Mouse (Mus musculus) neural tube, embryonic 11.5 days (tissue): Measurements from ENCODE around the gene Uhrf1bp1. TPM values are rescaled to one million over a fixed set of nuclear protein-coding genes. Genes with fewer than 3 reads are reported as not detected.

Source experiments
- ATAC-seq: fragments of 200-750 bp; cut with Nextera tagmentation; 2 replicates; pipeline ENCODE4 v1.8.0; 2017; ENCODE audit warnings: moderate number of reproducible peaks, mild to moderate bottlenecking, moderate TSS enrichment, moderate library complexity; ENCODE audit not compliant: insufficient read depth, low FRiP score, low TSS enrichment
- DNase-seq: peaks from one replicate; pipeline ENCODE4 v3.0.0-alpha.2; 2015; ENCODE audit warnings: low spot score
- H3K27ac ChIP-seq: fragments of 300-500 bp; sonication (generic); 2 replicates; pipeline ENCODE4 v1.5.1; 2014; ENCODE audit warnings: low read depth, mild to moderate bottlenecking, low read length
- H3K27me3 ChIP-seq: fragments of 300-500 bp; sonication (generic); 2 replicates; pipeline ENCODE4 v1.6.1; 2014; ENCODE audit warnings: mild to moderate bottlenecking, low read length, mixed read lengths; ENCODE audit not compliant: control insufficient read depth, insufficient read depth
- H3K36me3 ChIP-seq: fragments of 300-500 bp; sonication (generic); 2 replicates; pipeline ENCODE4 v1.6.1; 2014; ENCODE audit warnings: mild to moderate bottlenecking, low read length, moderate library complexity, mixed read lengths; ENCODE audit not compliant: control insufficient read depth, insufficient read depth
- H3K4me1 ChIP-seq: fragments of 300-500 bp; sonication (generic); 2 replicates; pipeline ENCODE4 v1.6.1; 2014; ENCODE audit warnings: low read length, mixed read lengths; ENCODE audit not compliant: control insufficient read depth, insufficient read depth
- H3K4me2 ChIP-seq: fragments of 300-500 bp; sonication (generic); 2 replicates; pipeline ENCODE4 v1.6.1; 2014; ENCODE audit warnings: low read depth, mild to moderate bottlenecking, moderate library complexity
- H3K4me3 ChIP-seq: fragments of 300-500 bp; sonication (generic); 2 replicates; pipeline ENCODE4 v1.5.1; 2014; ENCODE audit warnings: low read depth, low read length
- H3K9ac ChIP-seq: fragments of 300-500 bp; sonication (generic); 2 replicates; pipeline ENCODE4 v1.6.1; 2014; ENCODE audit warnings: mild to moderate bottlenecking, low read length
- H3K9me3 ChIP-seq: fragments of 300-500 bp; sonication (generic); 2 replicates; pipeline ENCODE4 v1.6.1; 2016; ENCODE audit warnings: low read length; ENCODE audit not compliant: control insufficient read depth
- WGBS: fragments of 180-500 bp; shearing (Covaris S2); extraction: QIAGEN DNeasy Blood & Tissue Kit; methylation state at CpG from one replicate; pipeline ENCODE4 v1.1.7; 2014; 5-methylcytosine and 5-hydroxymethylcytosine counted together
- polyA plus RNA-seq: library from polyadenylated mRNA; unstranded; fragments of >200 nt; fragmentation: Nextera tagmentation; extraction: Ambion mirVana; gene quantifications from 2 replicates; pipeline ENCODE4 v1.2.1, GENCODE M21; 2014

The Uhrf1bp1 gene
- polyA plus RNA-seq, 1 experiment from 2014 or later = 7.6 TPM

DNA sequence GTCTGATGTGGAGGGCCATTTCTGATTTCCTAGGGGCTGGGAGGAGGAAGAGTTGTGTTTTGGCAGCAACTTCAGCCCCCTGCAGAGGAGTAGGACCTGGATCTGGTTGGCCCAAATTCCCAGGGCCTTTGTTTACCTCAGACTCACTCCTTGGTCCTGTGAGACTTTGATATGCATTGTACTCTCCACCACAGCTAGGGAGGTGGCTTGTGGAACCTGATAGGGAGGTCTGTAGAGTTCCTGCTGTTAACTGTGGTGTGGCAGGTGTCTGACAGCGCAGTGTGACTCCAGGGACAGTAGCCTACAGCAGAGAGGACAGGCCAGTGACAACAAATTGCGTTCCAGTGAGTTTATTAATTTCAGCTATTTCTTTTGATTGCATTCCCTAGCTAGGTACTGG lies 2.9 kb downstream of the Uhrf1bp1 start:
- whole genome bisulfite sequencing = 26% methylated on average over 2 of the region's 2 CpGs
- no peaks in the 10 kb centered on the region; the same call in 1 of the 2 replicates for H3K36me3 ChIP-seq
- no peaks in the 10 kb centered on the region for H3K27me3 ChIP-seq
- ATAC-seq = no peak
- H3K4me3 ChIP-seq = no peak overlapping the region
- no peaks in the 10 kb centered on the region for H3K9me3 ChIP-seq
- peaks cover 15% of the 10 kb centered on the region for H3K4me1 ChIP-seq
- peak overlapping the region; percentile 12; the same call in 1 of the 2 replicates for H3K4me2 ChIP-seq
- DNase-seq = no peak
- no peak overlapping the region for H3K9ac ChIP-seq
- H3K27ac ChIP-seq = no peak overlapping the region

DNA sequence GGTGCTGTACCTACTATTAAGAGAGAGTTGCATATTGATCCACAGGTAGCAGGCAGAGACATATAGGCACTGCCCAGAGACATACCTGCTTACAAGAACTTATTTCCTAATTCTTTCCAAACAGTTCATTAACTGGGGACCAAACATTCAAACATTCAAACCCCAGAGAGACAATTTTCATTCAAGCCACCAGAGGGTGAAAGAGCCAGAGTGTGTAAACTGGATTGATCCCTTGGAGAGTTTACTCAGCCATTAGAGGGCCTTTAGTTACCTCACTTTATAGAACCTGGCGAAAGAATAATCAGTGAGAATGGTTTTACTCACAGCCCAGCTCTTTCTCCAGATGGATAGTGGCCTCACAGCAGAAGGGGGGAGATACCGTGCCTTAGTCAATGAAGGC lies 9.2 kb downstream of the Uhrf1bp1 start:
- Histone ChIP-seq H3K4me3 (no peak overlapping the region), H3K4me2 (no peak overlapping the region), H3K9ac (no peak overlapping the region), H3K9me3 (no peaks in the 10 kb centered on the region), H3K36me3 (no peaks in the 10 kb centered on the region; the same call in 1 of the 2 replicates), H3K27ac (no peak overlapping the region), H3K27me3 (no peaks in the 10 kb centered on the region), H3K4me1 (no peaks in the 10 kb centered on the region)
- 66% methylated on average over 2 of the region's 2 CpGs for WGBS
- ATAC-seq (no peak), DNase-seq (no peak)

DNA sequence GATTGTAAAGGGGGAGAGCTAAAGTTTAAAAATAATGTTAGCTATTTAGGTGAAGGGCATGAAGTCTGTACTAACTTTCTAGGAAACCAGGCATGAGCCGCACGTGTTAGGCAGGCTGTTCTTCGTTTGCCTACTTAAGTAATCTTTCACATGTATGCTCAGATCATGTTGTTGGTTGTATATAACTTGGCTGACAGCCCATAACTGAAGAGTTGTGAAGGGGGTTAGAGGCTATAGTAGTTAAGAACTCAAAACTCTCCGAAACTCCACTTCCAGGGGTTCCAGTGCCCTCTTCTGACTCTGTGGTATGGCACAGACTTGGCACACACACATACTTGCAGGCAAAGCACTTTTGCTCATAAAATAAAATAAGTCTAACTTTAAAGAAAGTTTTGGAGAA lies 10.5 kb downstream of the Uhrf1bp1 start:
- DNase-seq (no peak), ATAC-seq (no peak)
- Histone ChIP-seq H3K4me1 (no peaks in the 10 kb centered on the region), H3K9ac (no peak overlapping the region), H3K9me3 (no peaks in the 10 kb centered on the region), H3K4me3 (no peak overlapping the region), H3K36me3 (no peaks in the 10 kb centered on the region; the same call in 1 of the 2 replicates), H3K27ac (no peak overlapping the region), H3K4me2 (no peak overlapping the region), H3K27me3 (no peaks in the 10 kb centered on the region)
- WGBS = 94% methylated on average over 4 of the region's 4 CpGs

DNA sequence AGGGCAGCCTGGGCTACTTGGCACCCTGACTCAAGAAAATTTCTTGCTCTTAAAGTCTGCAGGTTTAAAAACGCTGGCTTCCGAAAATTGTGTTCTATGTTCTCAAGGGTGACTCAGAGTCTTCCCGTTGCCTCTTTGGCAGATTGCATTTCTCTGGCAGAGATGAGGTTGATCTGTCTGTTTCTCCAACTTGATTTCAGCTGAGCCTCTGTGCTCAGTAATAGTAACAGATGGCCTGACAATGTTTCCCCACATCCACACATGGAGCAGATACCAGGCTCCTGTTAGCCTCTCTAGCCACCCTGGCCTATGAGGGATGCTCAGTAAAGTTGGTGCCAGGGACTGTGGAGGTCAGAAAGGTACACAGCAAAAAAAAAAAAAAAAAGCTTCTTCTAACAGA lies 15.6 kb downstream of the Uhrf1bp1 start:
- no peak overlapping the region for H3K27ac ChIP-seq
- DNase-seq (no peak), ATAC-seq (no peak)
- H3K9ac ChIP-seq = no peak overlapping the region
- no peaks in the 10 kb centered on the region for H3K4me1 ChIP-seq
- WGBS = 92% methylated on average over 3 of the region's 3 CpGs
- no peaks in the 10 kb centered on the region for H3K9me3 ChIP-seq
- H3K4me3 ChIP-seq = no peak overlapping the region
- H3K36me3 ChIP-seq = no peaks in the 10 kb centered on the region
- H3K27me3 ChIP-seq = no peaks in the 10 kb centered on the region
- no peak overlapping the region for H3K4me2 ChIP-seq

- WGBS = 83% methylated on average over 3 of the region's 3 CpGs
Observed at GRCm38 (mm10) chr17:27873583-27873982, 17.3 kb downstream of the Uhrf1bp1 start.

DNA sequence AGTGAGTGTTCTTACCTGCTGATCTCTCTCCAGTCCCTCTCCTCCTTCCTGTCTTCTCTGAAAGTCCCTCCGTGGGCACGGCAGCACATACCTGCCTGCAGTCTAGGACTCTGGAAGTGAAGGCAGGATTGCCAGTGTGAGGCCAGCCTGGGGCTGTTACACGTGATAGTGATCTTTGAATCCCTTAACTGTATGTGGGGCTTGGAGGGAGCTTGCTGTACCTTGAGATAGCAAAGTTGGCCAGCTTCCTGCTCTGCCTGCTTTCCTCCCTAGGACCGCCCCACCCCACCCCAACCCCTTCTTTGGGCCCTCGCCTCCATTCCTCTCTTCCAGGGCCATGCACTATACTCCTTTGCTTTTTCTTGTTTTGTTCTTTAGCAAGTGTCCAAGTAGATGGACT lies 18.3 kb downstream of the Uhrf1bp1 start:
- Histone ChIP-seq H3K27ac (no peak overlapping the region), H3K36me3 (no peaks in the 10 kb centered on the region), H3K4me1 (no peaks in the 10 kb centered on the region), H3K9ac (no peak overlapping the region), H3K4me2 (no peak overlapping the region), H3K9me3 (no peaks in the 10 kb centered on the region), H3K27me3 (no peaks in the 10 kb centered on the region), H3K4me3 (no peak overlapping the region)
- 75% methylated on average over 5 of the region's 5 CpGs for WGBS
- ATAC-seq = no peak
- no peak for DNase-seq

More at GRCm38 (mm10) chr17:27873583-27873982, 17.3 kb downstream of the Uhrf1bp1 start:
- Histone ChIP-seq H3K4me3 (no peak overlapping the region), H3K27me3 (no peaks in the 10 kb centered on the region), H3K4me2 (no peak overlapping the region), H3K36me3 (no peaks in the 10 kb centered on the region), H3K27ac (no peak overlapping the region), H3K9me3 (no peaks in the 10 kb centered on the region), H3K9ac (no peak overlapping the region), H3K4me1 (no peaks in the 10 kb centered on the region)
- no peak for DNase-seq
- no peak for ATAC-seq

- no peak overlapping the region for H3K27ac ChIP-seq
- no peaks in the 10 kb centered on the region for H3K4me1 ChIP-seq
- DNase-seq (peak; percentile 33), ATAC-seq (no peak)
- no peaks in the 10 kb centered on the region for H3K9me3 ChIP-seq
- peaks cover 5% of the 10 kb centered on the region; the same call in 1 of the 2 replicates for H3K36me3 ChIP-seq
- no peak overlapping the region for H3K4me3 ChIP-seq
- 68% methylated on average over 11 of the region's 11 CpGs for WGBS
- H3K27me3 ChIP-seq = no peaks in the 10 kb centered on the region
- no peak overlapping the region for H3K9ac ChIP-seq
- no peak overlapping the region for H3K4me2 ChIP-seq
Observed at GRCm38 (mm10) chr17:27881518-27881917, 25.3 kb downstream of the Uhrf1bp1 start.

GRCm38 (mm10) chr17:27883129-27883528 lies 26.9 kb downstream of the Uhrf1bp1 start:
- H3K27me3 ChIP-seq = no peaks in the 10 kb centered on the region
- H3K4me2 ChIP-seq = no peak overlapping the region
- no peak for ATAC-seq
- DNase-seq = no peak
- H3K36me3 ChIP-seq = peaks cover 13% of the 10 kb centered on the region
- H3K4me3 ChIP-seq = no peak overlapping the region
- H3K27ac ChIP-seq = no peak overlapping the region
- H3K9ac ChIP-seq = no peak overlapping the region
- H3K9me3 ChIP-seq = no peaks in the 10 kb centered on the region
- H3K4me1 ChIP-seq = no peaks in the 10 kb centered on the region
- WGBS = 92% methylated on average over 8 of the region's 8 CpGs

GRCm38 (mm10) chr17:27883994-27884393 lies 27.8 kb downstream of the Uhrf1bp1 start:
- no peaks in the 10 kb centered on the region for H3K27me3 ChIP-seq
- H3K36me3 ChIP-seq = peaks cover 13% of the 10 kb centered on the region
- H3K27ac ChIP-seq = no peak overlapping the region
- no peaks in the 10 kb centered on the region for H3K4me1 ChIP-seq
- no peak overlapping the region for H3K9ac ChIP-seq
- DNase-seq = no peak
- ATAC-seq = no peak
- no peaks in the 10 kb centered on the region for H3K9me3 ChIP-seq
- H3K4me3 ChIP-seq = no peak overlapping the region
- H3K4me2 ChIP-seq = no peak overlapping the region
- WGBS = 93% methylated on average over 6 of the region's 6 CpGs
